Mouse (Mus musculus): ENCODE measurements around the gene Bsg.
A peak's percentile ranks its signal among the peaks of the same experiment; 100 is the strongest.

Gene Bsg

DNA sequence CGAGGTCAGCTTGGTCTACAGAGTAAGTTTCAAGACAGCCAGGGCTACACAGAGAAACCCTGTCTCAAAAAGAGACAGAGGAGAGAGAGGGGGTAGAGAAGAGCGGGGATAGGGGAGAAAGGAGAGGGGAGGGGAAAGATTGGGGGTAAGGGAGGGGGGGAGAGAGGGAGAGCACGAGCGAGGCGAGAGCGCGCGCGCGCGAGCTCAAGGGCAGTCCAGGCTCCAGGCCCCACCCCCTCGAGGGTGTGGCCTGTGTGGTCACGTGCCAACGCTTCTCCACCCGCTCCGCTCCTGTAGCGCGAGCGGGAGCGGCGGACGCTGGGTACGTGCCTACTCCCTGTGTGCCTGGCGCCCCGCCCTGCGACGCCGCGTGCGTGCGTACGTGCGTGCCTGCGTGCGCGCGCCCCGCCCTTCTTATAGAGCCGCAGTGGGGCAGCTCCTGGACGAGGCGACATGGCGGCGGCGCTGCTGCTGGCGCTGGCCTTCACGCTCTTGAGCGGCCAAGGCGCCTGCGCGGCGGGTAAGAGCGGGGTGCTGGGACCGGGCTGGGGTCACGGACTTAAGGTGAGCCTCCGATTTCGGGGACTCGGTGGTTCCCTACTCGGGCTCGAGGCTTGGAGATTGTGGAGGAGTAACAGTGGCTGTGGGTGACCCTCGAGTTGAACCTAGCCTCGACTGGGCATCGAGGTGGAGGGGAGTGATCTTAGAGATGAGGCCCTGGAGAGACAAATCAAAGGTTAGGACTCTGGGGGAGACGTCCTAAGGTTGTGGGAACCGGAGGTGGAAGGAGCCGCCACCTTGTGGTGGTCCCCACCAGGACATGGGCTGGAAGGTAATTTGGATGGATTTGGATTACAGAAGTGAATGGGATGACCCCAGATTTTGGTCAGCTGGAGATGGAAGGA, at the start of gene Bsg:
Bsg (plus strand) TSS at position 427 of the 905 bp plus-strand sequence.
- DNase-seq (ENCODE audit: low read depth, low spot score): peak; percentile 99

DNA sequence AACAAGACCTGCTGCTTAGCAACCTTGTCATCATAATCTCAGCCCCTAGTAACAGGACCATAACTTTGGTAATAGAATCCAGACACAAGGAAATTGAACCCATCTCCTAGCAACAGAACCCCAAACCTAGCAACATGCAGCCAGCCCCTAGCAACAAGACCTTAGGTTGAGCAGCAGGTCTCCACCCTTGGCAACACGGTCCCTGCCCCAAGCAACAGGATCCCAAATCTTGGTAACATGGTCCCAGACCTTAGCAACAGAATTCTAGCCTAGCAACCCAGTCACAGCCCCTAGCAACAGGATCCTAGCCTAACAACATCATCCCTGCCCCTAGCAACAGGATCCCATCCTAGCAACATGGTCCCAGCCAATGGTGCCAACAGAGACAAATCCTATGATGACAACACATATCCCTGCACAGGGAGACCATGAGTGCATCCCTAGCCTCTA, 49.3 kb upstream of the Bsg start:
- DNase-seq (ENCODE audit: low read depth, low spot score): no peak

DNA sequence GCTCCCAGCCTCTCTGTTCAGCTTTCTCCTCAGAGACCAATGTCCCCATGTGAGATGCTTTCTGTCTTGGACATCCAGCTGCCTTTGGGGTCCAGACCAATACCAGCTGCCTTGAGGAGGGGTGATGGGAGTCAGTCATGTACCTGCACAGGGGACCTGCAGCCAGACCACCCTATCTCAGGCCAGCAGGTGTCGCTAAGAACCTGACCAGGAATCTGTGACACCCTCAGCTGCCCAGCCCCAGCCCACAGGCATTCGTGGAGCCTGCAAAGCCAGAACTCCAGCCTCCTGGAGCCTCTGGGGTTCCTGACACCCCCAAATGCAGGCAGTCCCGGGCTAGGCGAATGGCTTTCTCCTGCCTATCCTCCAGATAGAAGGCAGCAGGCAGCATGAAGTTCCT, 45.5 kb upstream of the Bsg start:
- DNase-seq (ENCODE audit: low read depth, low spot score): peak; percentile 74

DNA sequence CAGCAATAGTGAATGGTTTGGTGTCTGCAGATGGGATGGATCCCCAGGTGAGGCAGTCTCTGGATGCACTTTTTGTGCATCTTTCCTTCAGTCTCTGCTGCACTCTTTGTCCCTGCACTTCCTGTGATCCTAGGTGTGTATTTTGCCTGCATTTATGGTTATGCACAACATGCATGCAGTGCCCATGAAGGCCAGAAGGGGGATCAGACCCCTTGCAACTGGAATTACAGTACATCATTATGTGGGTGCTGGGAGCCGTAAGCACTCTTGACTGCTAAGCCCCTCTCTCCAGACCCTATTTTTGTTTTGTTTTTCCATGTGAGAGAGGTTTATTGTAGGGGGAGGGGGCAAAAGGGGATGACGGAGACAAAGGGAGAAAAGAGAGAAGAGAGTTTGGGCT, 44.0 kb upstream of the Bsg start:
- DNase-seq (ENCODE audit: low read depth, low spot score): no peak

DNA sequence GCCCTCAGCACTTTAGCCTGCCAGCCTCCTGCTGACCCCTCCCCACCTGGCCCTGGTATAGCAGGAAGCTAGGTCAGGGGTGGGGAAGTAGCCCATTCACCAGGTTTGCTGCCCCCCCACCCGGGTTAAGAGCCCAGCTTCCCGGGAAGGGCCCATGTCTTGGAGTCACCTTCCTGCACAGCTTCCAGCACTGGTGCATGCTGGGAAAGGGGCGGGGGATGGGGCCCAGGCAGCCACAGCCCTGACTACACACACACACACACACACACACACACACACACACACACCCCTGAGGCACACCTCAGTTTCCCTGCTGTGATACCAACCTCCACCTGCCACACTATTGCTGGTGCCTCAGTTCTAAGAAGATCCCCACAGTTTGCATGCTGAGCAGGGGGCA, 42.4 kb upstream of the Bsg start:
- peak; percentile 74 for DNase-seq (ENCODE audit: low read depth, low spot score)

DNA sequence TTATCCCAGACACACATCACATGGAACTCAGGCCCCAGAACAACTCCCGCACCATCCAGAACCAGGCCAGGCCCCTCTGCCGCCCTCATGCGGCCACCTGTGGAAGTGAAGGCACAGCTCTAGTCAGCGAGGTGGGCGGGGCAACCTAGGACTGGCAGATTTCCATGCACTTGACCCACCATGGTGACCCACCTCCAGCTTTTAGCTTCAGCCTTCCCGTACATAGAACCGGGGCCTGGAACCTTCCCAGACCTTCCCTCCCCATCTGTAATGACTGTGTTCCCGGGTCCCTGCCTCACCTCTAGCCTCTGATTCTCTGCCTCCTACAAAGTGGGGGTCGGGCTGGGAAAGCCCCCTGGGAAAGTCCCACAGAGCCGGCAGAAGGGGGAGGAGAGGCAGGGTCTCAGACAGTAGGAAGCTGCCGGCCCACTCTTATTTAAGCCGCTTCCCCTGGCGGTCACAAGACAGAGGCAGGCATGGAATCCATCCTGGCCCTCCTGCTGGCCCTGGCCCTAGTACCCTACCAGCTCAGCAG, 40.1 kb upstream of the Bsg start, which contains the start of gene Madcam1:
Madcam1 (plus strand) TSS at position 429 of the 535 bp plus-strand sequence.
- DNase-seq (ENCODE audit: low read depth, low spot score): peak; percentile 88

DNA sequence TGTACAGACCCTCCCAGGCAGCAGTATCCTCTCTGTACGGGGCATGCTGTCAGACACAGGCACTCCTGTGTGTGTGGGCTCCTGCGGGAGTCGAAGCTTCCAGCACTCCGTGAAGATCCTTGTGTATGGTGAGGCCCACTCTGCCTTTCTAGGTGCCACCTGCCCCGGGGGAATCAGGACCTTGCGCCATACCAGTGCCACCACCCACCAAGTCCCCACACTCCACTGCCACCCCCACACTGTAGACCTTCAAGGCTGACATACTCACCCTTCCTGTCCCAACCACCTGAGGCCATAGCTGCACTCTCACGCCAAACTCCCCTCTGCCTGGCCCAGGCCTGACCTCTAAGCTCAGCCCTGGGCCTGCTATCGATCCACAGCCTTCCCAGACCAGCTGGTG, 39.2 kb upstream of the Bsg start:
- DNase-seq (ENCODE audit: low read depth, low spot score): no peak

DNA sequence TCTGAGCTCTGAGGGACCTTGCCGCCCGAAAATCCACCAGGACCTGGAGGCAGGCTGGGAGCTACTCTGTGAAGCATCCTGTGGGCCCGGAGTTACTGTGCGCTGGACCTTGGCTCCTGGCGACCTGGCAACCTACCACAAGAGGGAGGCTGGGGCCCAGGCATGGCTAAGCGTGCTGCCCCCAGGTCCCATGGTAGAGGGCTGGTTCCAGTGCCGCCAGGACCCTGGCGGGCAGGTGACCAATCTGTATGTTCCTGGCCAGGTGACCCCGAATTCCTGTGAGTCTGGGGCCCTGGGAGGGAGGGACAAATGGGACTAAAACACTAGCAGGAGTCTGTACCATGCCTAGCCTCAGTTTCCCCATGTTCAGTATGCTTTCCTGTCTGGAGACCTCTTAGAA, 37.8 kb upstream of the Bsg start:
- no peak for DNase-seq (ENCODE audit: low read depth, low spot score)

DNA sequence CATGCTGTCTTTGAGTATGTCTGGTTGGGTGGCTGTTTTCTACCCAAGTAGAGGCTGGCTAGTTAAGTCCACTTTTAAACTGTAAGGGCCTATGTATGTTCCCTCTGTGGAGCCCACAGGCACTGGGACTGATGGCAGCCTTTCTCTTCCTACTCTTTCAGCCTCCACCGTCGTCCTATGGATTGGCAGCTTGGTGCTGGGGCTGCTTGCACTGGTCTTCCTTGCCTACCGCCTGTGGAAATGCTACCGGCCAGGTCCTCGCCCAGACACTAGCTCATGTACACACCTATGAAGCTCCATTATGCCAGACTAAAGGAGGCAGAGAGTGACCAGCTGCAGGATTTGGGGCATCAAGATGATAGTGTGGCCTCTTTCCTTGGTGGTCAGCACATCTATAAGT, 36.2 kb upstream of the Bsg start:
- DNase-seq (ENCODE audit: low read depth, low spot score): no peak

DNA sequence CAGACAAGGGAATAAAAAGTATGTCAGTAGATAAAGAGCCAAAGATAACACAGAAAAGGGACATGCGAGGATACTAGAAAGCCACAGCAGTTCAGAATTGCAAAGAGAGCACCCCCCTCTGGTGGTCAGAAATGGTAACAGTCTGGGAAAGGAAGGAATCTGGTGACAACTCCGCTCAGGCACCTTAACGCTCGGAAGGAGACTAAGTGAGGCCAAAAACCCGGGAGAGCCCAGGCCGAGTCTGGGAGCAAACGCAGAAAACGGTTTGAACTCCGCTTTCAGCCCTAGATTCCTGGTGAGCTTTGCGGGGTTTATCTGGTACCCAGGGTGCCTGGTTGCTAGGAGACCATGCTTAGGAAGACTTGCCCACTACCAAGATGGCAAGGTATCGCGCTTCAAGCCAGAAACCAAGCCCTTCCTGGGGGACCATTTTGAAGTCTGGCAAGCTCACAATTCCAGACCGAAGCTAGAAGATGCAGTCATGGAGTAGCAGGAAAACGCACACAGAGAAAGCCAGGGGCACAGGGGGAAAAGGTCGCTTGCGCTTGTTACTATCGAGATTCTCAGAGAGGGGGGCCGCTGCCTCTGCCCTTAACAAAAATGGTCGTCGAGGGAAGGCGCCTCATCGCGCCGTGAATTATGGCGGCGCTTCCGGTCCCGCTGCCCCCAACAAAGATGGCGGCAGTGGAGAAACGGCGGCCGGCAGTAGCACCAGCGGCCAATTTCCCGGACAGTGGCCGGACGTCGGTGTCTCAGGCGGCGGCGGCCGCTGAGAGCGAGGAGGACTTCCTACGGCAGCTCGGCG, 35.3 kb upstream of the Bsg start, which contains the start of gene Tpgs1:
Tpgs1 (plus strand) TSS at position 599 of the 805 bp plus-strand sequence.
- DNase-seq (ENCODE audit: low read depth, low spot score): peak; percentile 90

DNA sequence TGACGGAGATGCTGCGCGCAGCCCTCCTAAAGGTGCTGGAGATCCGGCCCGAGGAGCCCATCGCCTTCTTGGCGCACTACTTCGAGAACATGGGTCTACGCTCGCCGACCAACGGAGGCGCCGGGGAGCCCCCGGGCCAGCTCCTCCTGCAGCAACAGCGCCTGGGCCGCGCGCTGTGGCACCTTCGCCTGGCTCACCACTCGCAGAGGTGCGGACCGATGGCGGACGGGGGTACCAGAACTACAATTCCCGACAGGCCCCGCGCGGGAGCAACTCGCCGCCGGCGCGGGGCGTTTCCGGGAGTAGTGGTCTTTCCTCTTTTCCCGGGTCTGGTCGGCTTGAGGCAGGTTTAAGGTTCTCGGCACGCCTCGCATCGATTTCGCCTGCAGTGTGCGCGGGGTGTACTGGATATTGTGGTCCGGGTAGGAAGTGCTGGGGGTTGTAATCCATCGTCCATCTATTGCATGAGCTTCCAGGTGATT, 34.7 kb upstream of the Bsg start:
- peak; percentile 95 for DNase-seq (ENCODE audit: low read depth, low spot score)

DNA sequence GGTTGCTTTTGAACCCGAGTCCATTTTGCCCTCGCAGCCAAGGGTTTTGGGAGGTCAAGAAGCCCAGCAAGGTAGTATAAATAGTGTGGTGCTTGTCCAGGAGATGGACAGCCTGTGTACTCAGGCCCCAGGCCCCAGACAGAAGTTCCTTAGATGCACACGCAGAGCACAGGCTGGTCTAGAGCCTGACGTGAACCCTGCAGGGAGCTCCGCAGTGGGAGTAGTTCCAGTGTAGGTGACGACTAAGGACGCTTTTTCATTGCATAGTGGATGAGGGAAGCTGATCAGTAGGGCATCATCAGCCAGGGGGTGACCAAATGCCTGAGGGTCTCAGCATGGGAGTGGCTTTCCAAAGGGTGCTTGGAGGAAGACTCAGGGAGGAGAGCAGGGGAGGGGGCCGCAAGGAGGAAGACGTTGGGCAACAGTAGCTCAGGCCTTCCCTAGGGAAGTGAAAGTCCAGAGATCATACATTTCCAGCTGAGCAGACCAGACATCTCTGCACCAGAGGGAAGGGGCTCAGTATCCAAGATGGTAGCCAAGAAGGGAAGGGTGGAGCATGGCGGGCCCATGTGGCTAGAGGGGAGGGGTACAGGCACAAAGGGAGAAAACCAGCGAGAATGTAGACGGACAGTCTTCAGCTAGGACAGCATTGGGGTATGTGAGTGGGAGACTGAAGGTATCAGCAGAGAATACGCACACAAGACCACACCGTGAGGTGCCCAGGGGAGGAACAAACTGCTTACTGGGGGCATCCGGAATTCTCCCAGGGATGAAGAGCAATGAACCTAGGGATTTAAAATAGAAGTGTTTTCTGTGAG, 34.0 kb upstream of the Bsg start:
- peak; percentile 39 for DNase-seq (ENCODE audit: low read depth, low spot score)

DNA sequence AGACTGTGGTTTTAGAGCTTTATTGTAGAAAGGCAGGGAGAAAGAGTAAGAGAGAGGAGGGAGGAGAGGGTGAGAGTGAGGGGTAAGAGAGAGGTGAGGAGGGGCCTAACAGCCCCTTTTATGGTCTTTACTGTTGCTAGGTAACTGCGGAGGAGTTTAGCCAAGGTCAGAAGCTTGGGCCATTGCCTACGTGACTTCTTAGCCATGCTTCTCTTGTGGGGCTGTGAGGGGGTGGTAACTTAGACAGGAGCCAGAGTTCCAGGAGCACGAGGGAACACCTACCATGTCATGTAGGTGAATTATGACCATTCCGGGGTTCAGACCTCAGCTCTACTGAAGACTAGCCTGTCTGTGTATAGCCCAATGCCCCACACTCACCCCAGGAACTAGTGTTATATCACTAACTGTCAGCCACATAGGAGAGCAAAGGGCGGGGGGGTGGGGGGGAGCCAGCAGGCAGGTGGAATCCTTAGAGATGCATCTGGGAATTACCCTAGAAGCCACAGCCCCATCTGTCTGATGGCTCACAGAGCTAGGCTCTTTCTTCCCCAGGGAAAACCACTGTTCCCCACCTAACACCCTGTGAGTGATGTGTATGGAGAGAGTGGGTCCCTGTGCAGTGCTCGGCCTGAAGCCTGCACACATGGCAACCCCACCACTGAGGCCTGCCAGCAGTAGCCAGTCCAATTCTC, 32.7 kb upstream of the Bsg start:
- DNase-seq (ENCODE audit: low read depth, low spot score): peak; percentile 80

DNA sequence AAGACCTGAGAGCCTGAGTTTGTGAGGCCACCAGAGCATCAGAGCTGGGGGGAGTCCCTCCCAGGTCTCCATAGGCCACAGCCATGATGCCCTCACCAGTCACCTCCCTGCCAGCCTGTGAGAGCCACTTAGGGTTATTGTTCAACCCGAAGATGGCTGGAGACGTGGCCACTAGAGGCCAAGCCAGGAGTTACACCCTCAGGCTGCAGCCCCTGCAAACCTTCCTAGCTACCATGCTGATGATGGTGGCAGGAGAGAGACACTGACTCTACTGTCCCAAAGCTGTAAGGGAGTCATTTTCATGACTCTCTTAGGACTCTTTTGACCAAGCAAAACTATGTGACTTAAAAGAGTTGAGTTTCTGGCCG, 32.2 kb upstream of the Bsg start:
- DNase-seq (ENCODE audit: low read depth, low spot score): peak; percentile 76

DNA sequence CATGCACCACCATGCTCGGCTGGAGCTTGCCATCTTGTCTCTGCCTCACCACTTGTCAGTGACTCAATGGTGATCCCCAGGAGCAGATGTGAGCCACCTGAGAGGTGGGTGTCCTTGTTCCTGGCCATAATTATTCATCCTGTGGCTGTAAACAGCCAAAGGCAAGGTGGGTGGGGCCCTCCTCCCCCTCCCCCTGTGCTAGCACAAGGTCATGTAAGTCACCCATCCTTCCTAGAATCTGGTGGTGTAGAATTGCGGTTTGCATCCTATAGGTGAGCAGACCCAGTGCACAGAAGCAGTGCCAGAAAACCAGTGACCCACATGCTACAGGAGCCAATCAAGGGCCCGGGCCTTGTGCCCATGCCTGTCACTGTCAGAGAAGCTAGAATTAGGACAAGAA, 31.2 kb upstream of the Bsg start:
- DNase-seq (ENCODE audit: low read depth, low spot score): peak; percentile 82

DNA sequence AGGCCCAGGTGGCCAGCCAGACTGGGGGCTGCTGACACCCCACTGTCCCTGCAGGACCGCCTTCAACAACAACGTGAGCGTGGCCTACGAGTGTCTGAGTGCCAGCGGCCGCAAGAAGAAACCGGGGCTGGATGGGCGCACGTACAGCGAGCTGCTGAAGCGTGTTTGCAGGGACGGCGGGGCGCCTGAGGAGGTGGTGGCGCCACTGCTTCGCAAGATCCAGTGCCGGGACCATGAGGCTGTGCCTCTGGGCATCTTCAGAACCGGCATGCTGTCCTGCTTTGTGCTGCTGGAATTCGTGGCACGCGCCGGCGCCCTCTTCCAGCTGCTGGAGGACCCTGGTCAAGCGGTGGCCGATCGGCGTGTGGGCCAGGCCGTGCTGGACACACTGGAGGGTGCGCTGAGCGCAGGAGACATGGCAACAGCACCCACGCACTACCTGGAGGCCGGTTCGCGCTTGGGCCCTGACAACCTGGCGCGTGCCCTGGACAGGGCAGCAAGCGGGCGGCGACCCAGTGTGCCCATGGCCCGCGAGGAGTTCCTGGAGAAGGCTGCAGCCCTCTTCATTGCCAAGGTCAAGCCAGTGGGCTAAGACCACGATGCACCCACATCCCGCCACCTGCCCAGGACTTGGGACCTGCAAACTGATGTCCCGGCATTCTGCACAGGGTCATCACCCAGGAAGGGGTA, 28.8 kb upstream of the Bsg start:
- peak; percentile 69 for DNase-seq (ENCODE audit: low read depth, low spot score)

DNA sequence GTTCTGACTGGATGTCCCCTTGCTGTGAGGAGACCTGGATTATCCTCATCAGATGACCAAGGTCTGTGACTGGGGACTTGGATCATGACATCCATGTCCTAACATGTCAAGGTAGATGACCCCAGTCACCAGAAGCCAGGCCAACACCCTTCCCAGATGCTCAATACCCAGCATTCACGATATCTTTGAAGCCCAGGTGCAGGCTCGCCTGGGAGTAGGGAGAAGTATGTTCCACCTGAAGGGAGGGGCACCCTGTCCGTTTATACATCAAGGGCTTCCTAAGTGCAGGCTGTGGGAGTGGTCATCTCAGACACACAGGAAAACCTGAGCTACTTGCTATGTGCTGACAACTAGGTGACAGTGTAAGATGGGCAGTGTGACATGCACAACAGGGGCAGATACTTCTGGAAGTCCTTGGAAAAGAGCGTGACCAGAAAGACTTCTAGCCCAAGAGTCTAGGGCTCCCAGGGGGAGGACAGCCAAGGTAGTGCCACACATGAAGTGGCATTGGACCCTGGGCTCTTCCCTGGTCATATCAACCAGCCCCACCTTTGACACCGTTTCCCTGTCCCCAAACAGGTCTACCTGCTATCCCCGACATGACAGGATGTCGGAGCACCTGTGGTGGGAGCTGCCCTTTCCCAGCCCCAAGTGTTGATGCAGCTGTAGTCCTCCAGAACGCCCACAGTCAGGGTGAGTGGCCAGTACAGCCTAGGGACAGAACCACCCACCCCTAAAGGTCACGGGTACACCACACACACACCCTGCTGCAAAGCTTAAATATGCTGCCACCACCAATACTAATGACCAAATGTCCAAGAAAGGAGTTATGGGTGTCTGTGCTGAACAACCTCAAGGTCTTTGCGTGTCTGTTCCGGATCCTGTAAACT, 23.4 kb upstream of the Bsg start:
- no peak for DNase-seq (ENCODE audit: low read depth, low spot score)

DNA sequence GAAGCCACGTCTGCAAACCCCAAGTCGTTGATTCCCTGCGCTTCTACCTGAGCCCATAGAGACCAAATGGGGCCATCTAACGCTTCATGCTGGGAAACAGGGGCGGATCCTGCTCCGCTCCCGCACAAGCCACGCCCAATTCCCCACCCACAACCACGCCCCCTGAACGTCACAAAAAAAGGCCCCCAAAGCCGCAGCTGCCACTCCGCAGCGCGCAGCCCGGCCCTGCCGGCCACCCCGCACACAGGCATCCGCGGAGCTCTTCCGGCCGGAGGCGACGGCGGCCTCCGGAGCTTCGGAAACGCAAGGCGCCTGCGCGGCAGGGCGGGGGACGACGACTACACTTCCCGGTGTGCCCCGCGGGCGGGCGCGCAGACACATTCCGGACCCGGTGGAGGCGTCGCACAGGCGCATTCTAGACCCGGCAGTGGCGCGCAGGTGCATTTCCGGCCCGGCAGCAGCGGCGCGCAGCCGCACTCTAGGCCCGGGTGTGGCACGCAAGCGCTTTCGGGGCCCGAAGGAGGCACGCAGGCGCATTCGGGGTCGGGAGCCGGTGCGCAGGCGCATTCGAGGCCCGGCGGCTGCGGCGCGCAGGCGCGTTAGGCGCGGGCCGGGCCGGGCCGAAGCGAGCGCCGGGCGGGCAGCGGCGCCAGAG, 22.6 kb upstream of the Bsg start, which contains the start of gene Cdc34:
Cdc34 (plus strand) TSS at position 605 of the 655 bp plus-strand sequence.
- peak; percentile 99 for DNase-seq (ENCODE audit: low read depth, low spot score)
